Mouse (Mus musculus) kidney, postnatal 10 days (tissue): ENCODE results near the gene Olfr1480.

Source experiments
- DNase-seq: peaks from one replicate; pipeline ENCODE4 v3.0.0; 2021; ENCODE audit warnings: mixed read lengths

The Olfr1480 gene

GRCm38 (mm10) chr19:13527613-13528012 lies at the start of gene Olfr1480:
TSS of gene Olfr1480 (plus strand) at chr19:13527913.
- DNase-seq: no peak

DNA sequence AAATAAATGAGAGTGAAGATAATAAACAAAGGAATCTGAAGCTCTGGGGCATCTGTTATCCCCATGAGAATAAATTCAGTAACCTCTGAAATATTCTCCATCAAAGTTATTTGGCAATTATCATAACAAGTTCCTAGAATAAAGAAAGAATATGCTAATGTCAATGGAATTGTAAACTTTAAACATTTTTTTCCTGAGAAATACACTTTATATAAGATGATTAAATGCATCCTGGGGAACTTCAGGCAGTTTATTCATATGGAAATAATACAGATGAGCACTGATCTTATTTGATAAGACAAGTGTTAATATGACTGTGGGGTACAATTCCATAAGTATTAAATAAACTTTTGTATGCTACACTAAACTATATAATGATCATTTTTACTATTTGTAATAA lies 47.6 kb upstream of the Olfr1480 start, which contains the start of gene Olfr1475:
Gene Olfr1475, minus strand, starts transcription at position 101 of the 400 bp plus-strand sequence.
- DNase-seq: no peak

DNA sequence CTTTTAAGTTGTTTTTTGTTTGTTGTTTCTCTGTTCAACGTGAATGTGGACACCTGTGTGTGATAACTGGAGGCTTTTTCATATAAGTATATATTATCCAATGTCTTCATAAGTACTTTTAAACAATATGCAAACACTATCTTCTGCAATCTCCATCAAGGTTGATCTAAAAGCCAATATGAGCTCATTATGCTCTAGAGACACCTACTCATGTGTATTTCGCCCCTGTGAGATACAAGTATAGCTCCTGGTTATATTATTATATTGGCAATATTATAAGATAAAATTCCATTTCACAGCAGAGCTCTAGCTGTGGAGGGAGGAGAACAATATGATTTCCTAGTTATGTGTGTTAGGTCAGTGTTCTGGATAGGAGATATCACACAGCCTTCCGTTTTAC lies 27.5 kb upstream of the Olfr1480 start, which contains the start of gene Olfr1477:
Gene Olfr1477, plus strand, starts transcription at position 301 of the 400 bp plus-strand sequence.
- DNase-seq: no peak
